8 mouse cellular contexts compared by ENCODE assay signal in the genomic region with DNA sequence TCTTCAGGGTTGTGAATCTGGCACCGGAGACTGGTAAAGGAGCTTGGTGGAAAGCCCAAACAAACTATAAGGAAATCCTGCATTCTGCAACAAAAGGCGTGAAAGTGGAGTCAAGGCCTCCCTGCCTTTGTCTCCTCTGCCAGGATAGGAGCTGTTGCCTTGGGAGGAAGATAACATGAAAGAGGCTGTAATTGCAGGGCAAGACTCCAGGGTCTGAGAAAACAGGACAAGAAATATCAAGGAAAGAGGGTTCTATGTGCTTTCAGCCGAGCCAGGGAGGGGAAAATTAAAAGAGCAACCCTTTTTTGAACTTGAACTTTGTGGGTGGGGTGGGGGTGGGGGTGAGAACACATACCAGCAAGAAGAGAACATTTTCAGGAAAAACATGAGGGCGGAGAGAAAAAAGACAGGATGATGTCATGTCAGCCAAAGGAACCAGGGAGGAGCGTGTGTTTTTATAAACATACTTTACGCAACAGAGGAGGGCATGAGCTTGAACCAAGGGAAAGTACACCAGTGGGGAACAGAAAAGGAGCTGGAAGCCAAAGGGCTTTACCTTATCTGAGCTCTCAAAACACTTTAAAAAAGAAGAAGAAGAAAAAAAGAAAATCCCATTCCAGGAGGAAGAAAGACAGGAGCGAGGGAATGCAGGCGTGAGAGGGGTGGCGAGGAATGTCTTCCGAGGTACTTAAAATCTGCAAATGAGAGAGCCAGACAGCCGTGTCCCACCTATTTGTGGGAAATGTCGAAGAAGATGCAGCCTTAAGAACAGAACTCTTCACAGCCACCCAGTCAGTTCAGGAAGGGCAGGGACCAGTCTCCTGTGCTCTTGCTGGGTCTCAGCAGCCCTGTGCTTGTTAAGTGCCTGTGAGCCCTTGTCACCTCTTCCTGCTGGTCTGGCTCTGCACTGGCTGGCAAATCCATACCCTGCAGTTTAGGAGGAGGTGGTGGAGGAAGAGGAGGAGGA.
DNase-seq lines count a peak whose midpoint lies in the region; ATAC-seq and TF ChIP-seq lines count a peak whose summit lies in the region.

No protein-coding gene starts in this region.

- H3K9me3 ChIP-seq in forebrain, embryonic 13.5 days (replicated peaks): no peaks in the 10 kb centered on the region
- H3K9me3 ChIP-seq in hindbrain, postnatal 0 days (ENCODE audit: low read length): no peaks in the 10 kb centered on the region
- H3K9me3 ChIP-seq in lung, embryonic 16.5 days (ENCODE audit: control insufficient read depth, low read length): no peaks in the 10 kb centered on the region

- intact Hi-C loops in left cerebral cortex, postnatal 25 days (cut with DNase I): loop anchor here (10.0 kb wide), 1 partner anchor 215 kb away; no protein-coding TSS in a partner anchor

- H3K27ac ChIP-seq in forebrain, embryonic 13.5 days: peak overlapping the region; percentile 93
- H3K27ac ChIP-seq in hindbrain, postnatal 0 days: peak overlapping the region; percentile 74
- H3K27ac ChIP-seq in lung, embryonic 16.5 days (ENCODE audit: low read length): peak overlapping the region; percentile 98

- no peak for TF ChIP-seq CTCF in hindbrain, postnatal 0 days (IDR thresholded peaks at IDR 0.05; ENCODE audit: low read depth)

- H3K27me3 ChIP-seq in forebrain, embryonic 13.5 days: no peaks in the 10 kb centered on the region
- H3K27me3 ChIP-seq in hindbrain, postnatal 0 days (ENCODE audit: insufficient read depth, low read length): no peaks in the 10 kb centered on the region
- no peaks in the 10 kb centered on the region for H3K27me3 ChIP-seq in lung, embryonic 16.5 days (ENCODE audit: control insufficient read depth, insufficient read depth, low read depth, low read length)

- H3K9ac ChIP-seq in forebrain, embryonic 13.5 days: peak overlapping the region; percentile 57
- no peak overlapping the region; the same call in 1 of the 2 replicates for H3K9ac ChIP-seq in hindbrain, postnatal 0 days (replicated peaks; ENCODE audit: low read length)
- peak overlapping the region; percentile 62 for H3K9ac ChIP-seq in lung, embryonic 16.5 days (ENCODE audit: low read length)

- no peaks in the 10 kb centered on the region for H3K36me3 ChIP-seq in forebrain, embryonic 13.5 days (ENCODE audit: poor library complexity, severe bottlenecking)
- no peaks in the 10 kb centered on the region for H3K36me3 ChIP-seq in hindbrain, postnatal 0 days (ENCODE audit: insufficient read depth, low read length)
- no peaks in the 10 kb centered on the region for H3K36me3 ChIP-seq in lung, embryonic 16.5 days (ENCODE audit: control insufficient read depth, insufficient read depth, low read length)

- peak; percentile 28 for DNase-seq in ovary, postnatal 36 days (ENCODE audit: low spot score)
- DNase-seq in ovary, postnatal 10 days (ENCODE audit: low spot score): no peak
- peak; percentile 9 for DNase-seq in hindbrain, postnatal 0 days (ENCODE audit: low spot score)
- peak; percentile 47 for DNase-seq in thymus, postnatal 25 days
- no peak for DNase-seq in left cerebral cortex, postnatal 25 days (ENCODE audit: low spot score in 2 of 2)

- 41% methylated on average over 12 of the region's 12 CpGs for WGBS in forebrain, embryonic 13.5 days
- WGBS in hindbrain, postnatal 0 days: 43% methylated on average over 12 of the region's 12 CpGs
- WGBS in lung, embryonic 16.5 days: 12% methylated on average over 12 of the region's 12 CpGs

- H3K4me1 ChIP-seq in forebrain, embryonic 13.5 days: peaks cover 61% of the 10 kb centered on the region
- peaks cover 52% of the 10 kb centered on the region for H3K4me1 ChIP-seq in hindbrain, postnatal 0 days (ENCODE audit: insufficient read depth, low read length)
- peaks cover 53% of the 10 kb centered on the region for H3K4me1 ChIP-seq in lung, embryonic 16.5 days (replicated peaks; ENCODE audit: control insufficient read depth, insufficient read depth, low read length)

- H3K4me3 ChIP-seq in forebrain, embryonic 13.5 days: 0 out of 2 replicates have a peak overlapping the region, but pooled peaks have one; percentile 4
- H3K4me3 ChIP-seq in hindbrain, postnatal 0 days (ENCODE audit: low read length): no peak overlapping the region
- H3K4me3 ChIP-seq in lung, embryonic 16.5 days (ENCODE audit: low read length): peak overlapping the region; percentile 17

- peak; percentile 48; the same call in 1 of the 2 replicates for ATAC-seq in forebrain, embryonic 13.5 days
- ATAC-seq in hindbrain, postnatal 0 days: no peak
- ATAC-seq in lung, embryonic 16.5 days (ENCODE audit: low read depth): peak; percentile 69
- ATAC-seq in erythroid progenitor cell, adult 5-6 weeks (replicated peaks; ENCODE audit: low FRiP score, poor library complexity, severe bottlenecking): no peak

- peak overlapping the region; percentile 47 for H3K4me2 ChIP-seq in forebrain, embryonic 13.5 days
- peak overlapping the region; percentile 36; the same call in 1 of the 2 replicates for H3K4me2 ChIP-seq in hindbrain, postnatal 0 days (ENCODE audit: low read depth, low read length)
- peak overlapping the region; percentile 56 for H3K4me2 ChIP-seq in lung, embryonic 16.5 days (ENCODE audit: low read depth, low read length)

Comparison
In these comparisons a context has a peak if more than half of its experiments do, and no peak if none do; other contexts are left out.
1. DNase-seq: peak in ovary, postnatal 36 days (single experiment), hindbrain, postnatal 0 days (single experiment) and thymus, postnatal 25 days (single experiment); none in ovary, postnatal 10 days (single experiment) and left cerebral cortex, postnatal 25 days (0 of 2).
2. ATAC-seq: peak in forebrain, embryonic 13.5 days (single experiment) and lung, embryonic 16.5 days (single experiment); none in hindbrain, postnatal 0 days (single experiment) and erythroid progenitor cell, adult 5-6 weeks (single experiment).
3. Peak in every context shown above with its lines, with median percentiles within 50 percentile points of each other: H3K27ac ChIP-seq and H3K4me2 ChIP-seq.